In genomic region chr2:38379546-38379870, GRCm38 (mm10) we compare ENCODE assay signal across 9 mouse cellular contexts. TPM values are rescaled to one million over a fixed set of nuclear protein-coding genes. Genes with fewer than 3 reads are reported as not detected.
A peak's percentile ranks its signal among the peaks of the same experiment; 100 is the strongest.
DNase-seq lines count a peak whose midpoint lies in the region; ATAC-seq and TF ChIP-seq lines count a peak whose summit lies in the region.
"Had no signal": no experiment of that assay in that cellular context is flagged by ENCODE, and none has a peak within 500 bp of the region (broad histone marks: within the 10 kb centered on the region; RNA-seq: fewer than 3 reads in every experiment).

No protein-coding gene starts in this region.

- TF ChIP-seq EP300 in heart, postnatal 0 days (IDR thresholded peaks at IDR 0.05; ENCODE audit: low read depth), result no peak

- no peak overlapping the region for H3K9ac ChIP-seq in heart, postnatal 0 days (replicated peaks; ENCODE audit: low read depth, low read length)
- H3K9ac ChIP-seq in forebrain, postnatal 0 days, result no peak overlapping the region
- no peak overlapping the region for H3K9ac ChIP-seq in midbrain, embryonic 12.5 days (replicated peaks)

- peak overlapping the region; percentile 36 for H3K4me2 ChIP-seq in heart, postnatal 0 days (ENCODE audit: low read depth, low read length)
- peak overlapping the region; percentile 34 for H3K4me2 ChIP-seq in forebrain, postnatal 0 days (ENCODE audit: low read depth)
- H3K4me2 ChIP-seq in midbrain, embryonic 12.5 days (replicated peaks), result peak overlapping the region; percentile 44

- H3K4me3 ChIP-seq in heart, postnatal 0 days (ENCODE audit: low read depth, low read length), result peak overlapping the region; percentile 22
- H3K4me3 ChIP-seq in forebrain, postnatal 0 days (ENCODE audit: low read depth, low read length), result peak overlapping the region; percentile 3; the same call in 1 of the 2 replicates
- H3K4me3 ChIP-seq in midbrain, embryonic 12.5 days, result peak overlapping the region; percentile 20

- no peak overlapping the region for H3K27ac ChIP-seq in heart, postnatal 0 days (ENCODE audit: low read depth)
- no peak overlapping the region for H3K27ac ChIP-seq in forebrain, postnatal 0 days (ENCODE audit: low read depth, low read length)
- no peak overlapping the region for H3K27ac ChIP-seq in midbrain, embryonic 12.5 days (replicated peaks)

- no peaks in the 10 kb centered on the region for H3K4me1 ChIP-seq in heart, postnatal 0 days (ENCODE audit: control insufficient read depth, insufficient read depth)
- H3K4me1 ChIP-seq in forebrain, postnatal 0 days (ENCODE audit: insufficient read depth), result no peaks in the 10 kb centered on the region
- peaks cover 25% of the 10 kb centered on the region for H3K4me1 ChIP-seq in midbrain, embryonic 12.5 days

- H3K9me3 ChIP-seq in heart, postnatal 0 days (replicated peaks; ENCODE audit: control insufficient read depth, low read length), result no peaks in the 10 kb centered on the region
- H3K9me3 ChIP-seq in forebrain, postnatal 0 days (ENCODE audit: low read length), result no peaks in the 10 kb centered on the region
- no peaks in the 10 kb centered on the region for H3K9me3 ChIP-seq in midbrain, embryonic 12.5 days

- DNase-seq in heart, postnatal 0 days (ENCODE audit: low spot score), result no peak
- no peak for DNase-seq in heart, postnatal 4 days
- peak; percentile 86 for DNase-seq in brain, adult 2 months (ENCODE audit: low read depth, low spot score)
- no peak for DNase-seq in forebrain, postnatal 0 days
- no peak for DNase-seq in adrenal gland, adult 18-20 months (ENCODE audit: low spot score in 2 of 2)
- DNase-seq in layer of hippocampus, adult 9-11 months, result no peak
- DNase-seq in left cerebral cortex, adult 9 months (ENCODE audit: low spot score in 2 of 2), result no peak

- ATAC-seq in heart, postnatal 0 days (ENCODE audit: insufficient read depth, low read depth), result no peak
- ATAC-seq in forebrain, postnatal 0 days, result no peak
- no peak for ATAC-seq in midbrain, embryonic 12.5 days (ENCODE audit: low FRiP score, low read depth)

- peaks cover 58% of the 10 kb centered on the region for H3K27me3 ChIP-seq in heart, postnatal 0 days (ENCODE audit: control insufficient read depth, insufficient read depth, low read length)
- H3K27me3 ChIP-seq in forebrain, postnatal 0 days (ENCODE audit: insufficient read depth, low read length), result peaks cover 10% of the 10 kb centered on the region
- peaks cover 73% of the 10 kb centered on the region for H3K27me3 ChIP-seq in midbrain, embryonic 12.5 days

- TF ChIP-seq CTCF in heart, postnatal 0 days (IDR thresholded peaks at IDR 0.05; ENCODE audit: low read depth), result no peak
- no peak for TF ChIP-seq CTCF in forebrain, postnatal 0 days (IDR thresholded peaks at IDR 0.05; ENCODE audit: low read depth)

- 6% methylated on average over 4 of the region's 4 CpGs for WGBS in heart, postnatal 0 days
- 24% methylated on average over 4 of the region's 4 CpGs for WGBS in forebrain, postnatal 0 days
- 8% methylated on average over 4 of the region's 4 CpGs for WGBS in midbrain, embryonic 12.5 days

- H3K36me3 ChIP-seq in heart, postnatal 0 days (replicated peaks; ENCODE audit: control insufficient read depth, insufficient read depth, low read length), result no peaks in the 10 kb centered on the region
- no peaks in the 10 kb centered on the region for H3K36me3 ChIP-seq in forebrain, postnatal 0 days (ENCODE audit: insufficient read depth)
- H3K36me3 ChIP-seq in midbrain, embryonic 12.5 days, result no peaks in the 10 kb centered on the region

RNA-seq across cellular contexts. Expression of gene Lhx2, which starts 40.4 kb away (rescaled TPM):
- not detected in 2 replicates for total RNA-seq in heart, postnatal 0 days (2014; rRNA removed; ENCODE audit: low replicate concordance)
- polyA plus RNA-seq in heart, postnatal 0 days (2015; fragmentation: Nextera tagmentation; extraction: Ambion mirVana), result 0.04 TPM in 1 of 2 replicates, not detected in the other
- 1 to 10 TPM in 1 of 2 experiments, under 1 TPM in 1; 0.29 to 1.2 TPM for total RNA-seq in heart, postnatal 4 days (2021)
- 82.8 and 87.6 TPM in 2 replicates for total RNA-seq in forebrain, postnatal 0 days (2014; rRNA removed)
- polyA plus RNA-seq in forebrain, postnatal 0 days (2015; fragmentation: Nextera tagmentation; extraction: Ambion mirVana), result 43.5 and 45.9 TPM in 2 replicates
- polyA plus RNA-seq in midbrain, embryonic 12.5 days (2016; fragmentation: Nextera tagmentation; extraction: Ambion mirVana), result 110 and 133 TPM in 2 replicates
- not detected for total RNA-seq in adrenal gland, adult 18-20 months (2021)
- total RNA-seq: megakaryocyte-erythroid progenitor cell, adult 5-6 weeks had no signal

Comparison
In these comparisons a context has a peak if more than half of its experiments do, and no peak if none do; other contexts are left out.
1. RNA of gene Lhx2, which starts 40.4 kb away (total RNA-seq): 82.8 to 87.6 TPM in forebrain, postnatal 0 days; 0.29 to 1.2 TPM in heart, postnatal 4 days, not detected in adrenal gland, adult 18-20 months and not detected in heart, postnatal 0 days; every median in the first group is over 10 times any median in the second.
2. Peak in every context shown above with its lines, with median percentiles within 50 percentile points of each other: H3K4me2 ChIP-seq and H3K4me3 ChIP-seq.